Mouse (Mus musculus): ENCODE measurements around the gene Npr1.

DNA sequence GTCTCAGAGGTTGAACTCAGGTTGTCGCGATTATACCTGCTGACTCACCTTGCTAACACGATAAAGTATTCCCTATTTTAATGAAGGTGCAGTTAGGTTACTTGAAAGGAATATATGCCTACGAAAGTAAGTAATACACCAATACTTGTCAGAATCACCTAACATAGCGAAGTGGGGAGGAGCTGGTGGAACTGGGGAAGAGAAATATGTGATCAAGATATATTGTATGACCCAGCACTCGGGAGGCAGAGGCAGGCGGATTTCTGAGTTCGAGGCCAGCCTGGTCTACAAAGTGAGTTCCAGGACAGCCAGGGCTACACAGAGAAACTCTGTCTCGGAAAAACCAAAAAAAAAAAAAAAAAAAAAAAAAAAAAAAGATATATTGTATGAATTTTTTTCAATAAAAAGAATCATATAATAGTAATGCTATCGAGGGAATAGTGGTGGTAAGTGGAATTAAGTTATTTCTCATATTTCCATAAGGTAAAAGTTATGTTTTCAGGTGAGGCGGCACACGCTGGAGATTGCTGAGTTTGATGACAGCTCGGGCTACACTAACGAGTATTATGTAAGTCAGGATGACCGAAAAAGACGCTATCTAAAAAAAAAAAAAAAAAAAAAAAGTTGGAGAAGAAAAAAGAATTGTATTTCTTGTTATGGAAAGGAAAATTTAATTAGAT is 9.6 kb upstream of the Npr1 start:
- TF ChIP-seq TCF12 (IDR thresholded peaks at IDR 0.05; ENCODE audit: insufficient read depth, poor library complexity, severe bottlenecking) (no peak), MYOD1 (IDR thresholded peaks at IDR 0.05; ENCODE audit: control insufficient read depth in 1 of 3, insufficient read length in 2 of 3, low read depth in 2 of 3) (no peak), MAX (IDR thresholded peaks at IDR 0.05; ENCODE audit: low read depth) (no peak), POLR2A (IDR thresholded peaks at IDR 0.05; ENCODE audit: insufficient read length, low read depth) (no peak), POLR2AphosphoS2 (IDR thresholded peaks at IDR 0.05; ENCODE audit: insufficient read length, low read depth) (no peak), E2F4 (IDR thresholded peaks at IDR 0.05; ENCODE audit: insufficient read depth) (no peak), MYOG (IDR thresholded peaks at IDR 0.05; ENCODE audit: control insufficient read depth in 1 of 3, insufficient read depth in 1 of 3, insufficient read length in 2 of 3, low read depth in 2 of 3) (no peak), CEBPB (IDR thresholded peaks at IDR 0.05; ENCODE audit: insufficient read depth, poor library complexity, severe bottlenecking) (no peak), REST (IDR thresholded peaks at IDR 0.05; ENCODE audit: insufficient read depth, insufficient read length) (no peak)

All from myocyte (in vitro differentiated cells).